Mouse (Mus musculus): ENCODE results near the gene Dock7. TPM values are rescaled to one million over a fixed set of nuclear protein-coding genes. Genes with fewer than 3 reads are reported as not detected.
A peak's percentile ranks its signal among the peaks of the same experiment; 100 is the strongest.
"Not testable (repeated sequence)": the region's sequence is repeated elsewhere in the genome, so short reads cannot be mapped to it uniquely, and the experiment has no call there.

The Dock7 gene
- polyA plus RNA-seq, 1 experiment from 2014 or later: 94.2 TPM

- peaks cover 35% of the 10 kb centered on the region for H3K36me3 ChIP-seq
- 82% methylated on average over 8 of the region's 8 CpGs for WGBS
- no peaks in the 10 kb centered on the region for H3K9me3 ChIP-seq
- no peak overlapping the region for H3K4me2 ChIP-seq (replicated peaks)
- 0 out of 2 replicates have a peak, but pooled peaks cover 3% of the 10 kb centered on the region for H3K4me1 ChIP-seq
- no peak overlapping the region for H3K9ac ChIP-seq
- no peaks in the 10 kb centered on the region for H3K27me3 ChIP-seq
- no peak for ATAC-seq (ENCODE audit: insufficient number of reproducible peaks, insufficient read depth, low FRiP score, low TSS enrichment)
- H3K27ac ChIP-seq: no peak overlapping the region
- H3K4me3 ChIP-seq: no peak overlapping the region
These were observed 136.0 kb downstream of the Dock7 start for GRCm38 (mm10) chr4:98984701-98985100.

- WGBS: 60% methylated on average over 3 of the region's 3 CpGs
- H3K27ac ChIP-seq: not testable (repeated sequence)
- H3K36me3 ChIP-seq: peaks cover 37% of the 10 kb centered on the region
These were observed 140.7 kb downstream of the Dock7 start for GRCm38 (mm10) chr4:98979976-98980375.

GRCm38 (mm10) chr4:98978693-98979092 lies 142.0 kb downstream of the Dock7 start:
- Histone ChIP-seq H3K9ac (no peak overlapping the region), H3K4me2 (replicated peaks) (no peak overlapping the region), H3K9me3 (no peaks in the 10 kb centered on the region), H3K4me1 (0 out of 2 replicates have a peak, but pooled peaks cover 3% of the 10 kb centered on the region), H3K36me3 (peaks cover 34% of the 10 kb centered on the region), H3K27ac (no peak overlapping the region), H3K4me3 (no peak overlapping the region), H3K27me3 (no peaks in the 10 kb centered on the region)
- ATAC-seq (ENCODE audit: insufficient number of reproducible peaks, insufficient read depth, low FRiP score, low TSS enrichment): no peak
- WGBS: 80% methylated on average over 2 of the region's 2 CpGs

More at GRCm38 (mm10) chr4:98979976-98980375, 140.7 kb downstream of the Dock7 start:
- H3K9me3 ChIP-seq; ATAC-seq (ENCODE audit: insufficient number of reproducible peaks, insufficient read depth, low FRiP score, low TSS enrichment); H3K4me2 ChIP-seq (replicated peaks); H3K4me3 ChIP-seq; H3K4me1 ChIP-seq; H3K27me3 ChIP-seq; H3K9ac ChIP-seq: not testable (repeated sequence)

- not testable (repeated sequence) for H3K4me1 ChIP-seq; H3K4me3 ChIP-seq; H3K4me2 ChIP-seq (replicated peaks); H3K9ac ChIP-seq; H3K9me3 ChIP-seq; ATAC-seq (ENCODE audit: insufficient number of reproducible peaks, insufficient read depth, low FRiP score, low TSS enrichment); H3K27ac ChIP-seq; H3K27me3 ChIP-seq
- peaks cover 34% of the 10 kb centered on the region for H3K36me3 ChIP-seq
- 88% methylated on average over 2 of the region's 2 CpGs for WGBS
These were observed 142.4 kb downstream of the Dock7 start for GRCm38 (mm10) chr4:98978288-98978687.

GRCm38 (mm10) chr4:98975741-98976140 lies 145.0 kb downstream of the Dock7 start:
- Histone ChIP-seq H3K9me3 (no peaks in the 10 kb centered on the region), H3K4me3 (no peak overlapping the region), H3K27me3 (no peaks in the 10 kb centered on the region), H3K4me2 (replicated peaks) (no peak overlapping the region), H3K4me1 (0 out of 2 replicates have a peak, but pooled peaks cover 3% of the 10 kb centered on the region), H3K27ac (no peak overlapping the region), H3K9ac (no peak overlapping the region), H3K36me3 (peaks cover 47% of the 10 kb centered on the region)
- 65% methylated on average over 8 of the region's 8 CpGs for WGBS
- no peak for ATAC-seq (ENCODE audit: insufficient number of reproducible peaks, insufficient read depth, low FRiP score, low TSS enrichment)

GRCm38 (mm10) chr4:98969946-98970345 lies 150.8 kb downstream of the Dock7 start:
- no peaks in the 10 kb centered on the region for H3K4me1 ChIP-seq
- no peak for ATAC-seq (ENCODE audit: insufficient number of reproducible peaks, insufficient read depth, low FRiP score, low TSS enrichment)
- H3K27ac ChIP-seq: no peak overlapping the region
- H3K27me3 ChIP-seq: no peaks in the 10 kb centered on the region
- H3K4me3 ChIP-seq: no peak overlapping the region
- no peak overlapping the region for H3K4me2 ChIP-seq (replicated peaks)
- H3K36me3 ChIP-seq: peaks cover 60% of the 10 kb centered on the region
- H3K9ac ChIP-seq: no peak overlapping the region
- H3K9me3 ChIP-seq: no peaks in the 10 kb centered on the region
- WGBS: 85% methylated on average over 3 of the region's 3 CpGs

- Histone ChIP-seq H3K27ac (no peak overlapping the region), H3K4me2 (replicated peaks) (no peak overlapping the region), H3K9ac (no peak overlapping the region), H3K27me3 (no peaks in the 10 kb centered on the region), H3K36me3 (peaks cover 48% of the 10 kb centered on the region), H3K4me3 (no peak overlapping the region), H3K9me3 (no peaks in the 10 kb centered on the region), H3K4me1 (no peaks in the 10 kb centered on the region)
- ATAC-seq (ENCODE audit: insufficient number of reproducible peaks, insufficient read depth, low FRiP score, low TSS enrichment): no peak
- WGBS: 92% methylated on average over 3 of the region's 3 CpGs
These were observed 160.5 kb downstream of the Dock7 start for GRCm38 (mm10) chr4:98960243-98960642.

- Histone ChIP-seq H3K36me3 (peaks cover 45% of the 10 kb centered on the region), H3K27me3 (no peaks in the 10 kb centered on the region), H3K4me2 (replicated peaks) (no peak overlapping the region), H3K4me1 (no peaks in the 10 kb centered on the region), H3K9ac (no peak overlapping the region), H3K4me3 (no peak overlapping the region), H3K9me3 (no peaks in the 10 kb centered on the region), H3K27ac (no peak overlapping the region)
- ATAC-seq (ENCODE audit: insufficient number of reproducible peaks, insufficient read depth, low FRiP score, low TSS enrichment): no peak
- WGBS: 92% methylated on average over 8 of the region's 8 CpGs
These were observed 164.7 kb downstream of the Dock7 start for GRCm38 (mm10) chr4:98955986-98956385.

- ATAC-seq (ENCODE audit: insufficient number of reproducible peaks, insufficient read depth, low FRiP score, low TSS enrichment): no peak
- 0 out of 2 replicates have a peak, but pooled peaks cover 21% of the 10 kb centered on the region for H3K36me3 ChIP-seq
- no peak overlapping the region for H3K27ac ChIP-seq
- no peak overlapping the region for H3K4me2 ChIP-seq (replicated peaks)
- H3K4me1 ChIP-seq: no peaks in the 10 kb centered on the region
- H3K9ac ChIP-seq: no peak overlapping the region
- H3K9me3 ChIP-seq: no peaks in the 10 kb centered on the region
- H3K4me3 ChIP-seq: no peak overlapping the region
- H3K27me3 ChIP-seq: no peaks in the 10 kb centered on the region
These were observed 170.2 kb downstream of the Dock7 start for GRCm38 (mm10) chr4:98950563-98950962.

GRCm38 (mm10) chr4:98938210-98938609 lies 182.5 kb downstream of the Dock7 start:
- H3K27me3 ChIP-seq; H3K4me1 ChIP-seq; H3K27ac ChIP-seq; H3K4me3 ChIP-seq; H3K4me2 ChIP-seq (replicated peaks); H3K9me3 ChIP-seq; H3K9ac ChIP-seq; ATAC-seq (ENCODE audit: insufficient number of reproducible peaks, insufficient read depth, low FRiP score, low TSS enrichment): not testable (repeated sequence)
- H3K36me3 ChIP-seq: peaks cover 64% of the 10 kb centered on the region
- WGBS: 88% methylated on average over 6 of the region's 6 CpGs

GRCm38 (mm10) chr4:98936036-98936435 lies 184.7 kb downstream of the Dock7 start:
- 84% methylated on average over 6 of the region's 6 CpGs for WGBS

GRCm38 (mm10) chr4:98925250-98925781 lies 195.4 kb downstream of the Dock7 start:
- H3K4me2 ChIP-seq (replicated peaks): peak overlapping the region; percentile 69
- peak overlapping the region; percentile 94 for H3K9ac ChIP-seq
- no peak overlapping the region for H3K27ac ChIP-seq
- ATAC-seq (ENCODE audit: insufficient number of reproducible peaks, insufficient read depth, low FRiP score, low TSS enrichment): no peak
- peaks cover 9% of the 10 kb centered on the region for H3K4me1 ChIP-seq
- H3K27me3 ChIP-seq: no peaks in the 10 kb centered on the region
- H3K4me3 ChIP-seq: peak overlapping the region; percentile 97
- no peaks in the 10 kb centered on the region for H3K9me3 ChIP-seq
- H3K36me3 ChIP-seq: peaks cover 7% of the 10 kb centered on the region
- 23% methylated on average over 6 of the region's 6 CpGs for WGBS

More at GRCm38 (mm10) chr4:98936036-98936435, 184.7 kb downstream of the Dock7 start:
- no peak overlapping the region for H3K4me2 ChIP-seq (replicated peaks)
- no peak overlapping the region for H3K4me3 ChIP-seq
- H3K9me3 ChIP-seq: no peaks in the 10 kb centered on the region
- no peaks in the 10 kb centered on the region for H3K4me1 ChIP-seq
- no peak overlapping the region for H3K27ac ChIP-seq
- H3K27me3 ChIP-seq: no peaks in the 10 kb centered on the region
- H3K9ac ChIP-seq: no peak overlapping the region
- peaks cover 64% of the 10 kb centered on the region for H3K36me3 ChIP-seq
- no peak for ATAC-seq (ENCODE audit: insufficient number of reproducible peaks, insufficient read depth, low FRiP score, low TSS enrichment)

- Histone ChIP-seq H3K4me1 (peaks cover 9% of the 10 kb centered on the region), H3K4me3 (peak overlapping the region; percentile 97), H3K27me3 (no peaks in the 10 kb centered on the region), H3K9ac (peak overlapping the region; percentile 94), H3K9me3 (no peaks in the 10 kb centered on the region), H3K27ac (peak overlapping the region; percentile 100), H3K36me3 (peaks cover 2% of the 10 kb centered on the region; the same call in 1 of the 2 replicates), H3K4me2 (replicated peaks) (peak overlapping the region; percentile 69)
- no peak for ATAC-seq (ENCODE audit: insufficient number of reproducible peaks, insufficient read depth, low FRiP score, low TSS enrichment)
- 0% methylated on average over 2 of the region's 2 CpGs for WGBS
These were observed 195.9 kb downstream of the Dock7 start for GRCm38 (mm10) chr4:98924906-98925178.

Data from embryonic facial prominence, embryonic 12.5 days (tissue).